Mouse (Mus musculus) CD4-positive, CD25-positive, alpha-beta regulatory T cell, adult 2 months (primary cell): Measurements from ENCODE around the gene Dnal1.
A peak's percentile ranks its signal among the peaks of the same experiment; 100 is the strongest.
"Not testable (repeated sequence)": the region's sequence is repeated elsewhere in the genome, so short reads cannot be mapped to it uniquely, and the experiment has no call there.

Source experiments
- DNase-seq: peaks from one replicate; pipeline ENCODE4 v3.0.0-alpha.2; 2012; ENCODE audit warnings: low read depth, low spot score

Dnal1 gene

GRCm38 (mm10) chr12:84114153-84114994 lies at the start of gene Dnal1:
Dnal1 (plus strand) TSS chr12:84114366.
- DNase-seq: peak; percentile 93

GRCm38 (mm10) chr12:84064621-84065020 lies 49.5 kb upstream of the Dnal1 start:
- DNase-seq: peak; percentile 4

GRCm38 (mm10) chr12:84067752-84068151 lies 46.4 kb upstream of the Dnal1 start:
- no peak for DNase-seq

- no peak for DNase-seq
Measured at GRCm38 (mm10) chr12:84068296-84068695, 45.9 kb upstream of the Dnal1 start.

GRCm38 (mm10) chr12:84068986-84069385 lies 45.2 kb upstream of the Dnal1 start, which contains the start of gene Acot5:
Acot5 (plus strand) TSS chr12:84069325.
- DNase-seq: no peak

- not testable (repeated sequence) for DNase-seq
Measured at GRCm38 (mm10) chr12:84069582-84069981, 44.6 kb upstream of the Dnal1 start.

- DNase-seq: no peak
Measured at GRCm38 (mm10) chr12:84071696-84072095, 42.5 kb upstream of the Dnal1 start.

- no peak for DNase-seq
Measured at GRCm38 (mm10) chr12:84077371-84077990, 36.7 kb upstream of the Dnal1 start.

- DNase-seq: no peak
Measured at GRCm38 (mm10) chr12:84083842-84084241, 30.3 kb upstream of the Dnal1 start.

- no peak for DNase-seq
Measured at GRCm38 (mm10) chr12:84084581-84084980, 29.6 kb upstream of the Dnal1 start.

GRCm38 (mm10) chr12:84094666-84095065 lies 19.5 kb upstream of the Dnal1 start:
- DNase-seq: not testable (repeated sequence)

- DNase-seq: peak; percentile 30
Measured at GRCm38 (mm10) chr12:84099605-84100004, 14.6 kb upstream of the Dnal1 start.

GRCm38 (mm10) chr12:84100071-84100470 lies 14.1 kb upstream of the Dnal1 start:
- no peak for DNase-seq

- DNase-seq: peak; percentile 67
Measured at GRCm38 (mm10) chr12:84100604-84101492, 13.3 kb upstream of the Dnal1 start, which contains the start of gene Acot6. Acot6 (plus strand) TSS chr12:84100654.

GRCm38 (mm10) chr12:84101493-84101845 lies 12.7 kb upstream of the Dnal1 start:
- DNase-seq: peak; percentile 8

- DNase-seq: no peak
Measured at GRCm38 (mm10) chr12:84107012-84107411, 7.2 kb upstream of the Dnal1 start.

GRCm38 (mm10) chr12:84107692-84108091 lies 6.5 kb upstream of the Dnal1 start:
- no peak for DNase-seq

- DNase-seq: no peak
Measured at GRCm38 (mm10) chr12:84109924-84110323, 4.2 kb upstream of the Dnal1 start.

- no peak for DNase-seq
Measured at GRCm38 (mm10) chr12:84110814-84111213, 3.4 kb upstream of the Dnal1 start.

GRCm38 (mm10) chr12:84113676-84114075 lies 490 bp upstream of the Dnal1 start:
- DNase-seq: no peak

GRCm38 (mm10) chr12:84119584-84119983 lies 5.4 kb downstream of the Dnal1 start:
- DNase-seq: no peak

- no peak for DNase-seq
Measured at GRCm38 (mm10) chr12:84125892-84126291, 11.7 kb downstream of the Dnal1 start.
